Mouse (Mus musculus) MEL (cell line): Measurements from ENCODE around the gene Tnpo1. TPM values are rescaled to one million over a fixed set of nuclear protein-coding genes. Genes with fewer than 3 reads are reported as not detected.
A peak's percentile ranks its signal among the peaks of the same experiment; 100 is the strongest.

Experiments
- DNase-seq: peaks from one replicate; pipeline ENCODE4 v3.0.0; 2011; ENCODE audit warnings: low read depth, low spot score
- H3K27ac ChIP-seq: 2 replicates; pipeline ENCODE4 v1.5.1; 2012; ENCODE audit warnings: low read depth, mild to moderate bottlenecking, control low read depth, low read length, moderate library complexity; ENCODE audit not compliant: control insufficient read depth
- H3K27me3 ChIP-seq, 2 experiments: fragments of 150-350 bp in 1 of 2; sonication (generic) in 1 of 2; 2 replicates each; pipeline ENCODE4 v1.6.1; 2012; ENCODE audit warnings: low read length in 2 of 2, mild to moderate bottlenecking in 2 of 2, improper control_type of control experiment in 1 of 2, moderate library complexity in 1 of 2; ENCODE audit not compliant: insufficient read depth in 2 of 2, control insufficient read depth in 1 of 2
- H3K36me3 ChIP-seq, 2 experiments: 2 replicates each; pipeline ENCODE4 v1.6.1; 2012 to 2014; ENCODE audit warnings: low read length in 2 of 2, improper control_type of control experiment in 1 of 2, inconsistent platforms in 1 of 2, mild to moderate bottlenecking in 1 of 2; ENCODE audit not compliant: insufficient read depth in 2 of 2, control insufficient read depth in 1 of 2
- H3K4me1 ChIP-seq, 2 experiments: fragments of 150-350 bp in 1 of 2; sonication (generic) in 1 of 2; 2 replicates each; pipeline ENCODE4 v1.6.1; 2012; ENCODE audit warnings: low read length in 2 of 2, improper control_type of control experiment in 1 of 2, mild to moderate bottlenecking in 1 of 2; ENCODE audit not compliant: insufficient read depth in 2 of 2, control insufficient read depth in 1 of 2
- H3K4me3 ChIP-seq, 2 experiments: fragments of 150-350 bp in 1 of 2; sonication (generic) in 1 of 2; 2 replicates each; pipeline ENCODE4 v1.5.1; 2012; ENCODE audit warnings: low read depth in 2 of 2, low read length in 2 of 2, mild to moderate bottlenecking in 2 of 2, moderate library complexity in 2 of 2, control low read depth in 1 of 2, improper control_type of control experiment in 1 of 2; ENCODE audit not compliant: control insufficient read depth in 1 of 2, insufficient read depth in 1 of 2
- H3K79me2 ChIP-seq: 2 replicates; pipeline ENCODE4 v1.6.1; 2012; ENCODE audit warnings: mild to moderate bottlenecking, low read length, moderate library complexity; ENCODE audit not compliant: control insufficient read depth, poor library complexity, insufficient read depth
- H3K9ac ChIP-seq: 2 replicates; pipeline ENCODE4 v1.6.1; 2012; ENCODE audit warnings: low read depth, mild to moderate bottlenecking, control low read depth, low read length, moderate library complexity; ENCODE audit not compliant: control insufficient read depth, poor library complexity, severe bottlenecking
- H3K9me3 ChIP-seq: fragments of 150-350 bp; sonication (generic); replicated peaks from 2 replicates; pipeline ENCODE4 v1.6.1; 2012; ENCODE audit warnings: mild to moderate bottlenecking, low read length, improper control_type of control experiment, moderate library complexity; ENCODE audit not compliant: insufficient read depth
- BHLHE40 ChIP-seq: IDR thresholded peaks from 2 replicates; pipeline ENCODE4 v1.6.1; 2012; ENCODE audit warnings: low read depth, mild to moderate bottlenecking, inconsistent platforms, low read length, improper control_type of control experiment, borderline replicate concordance
- CHD2 ChIP-seq: IDR thresholded peaks from 2 replicates; pipeline ENCODE4 v1.6.1; 2011; ENCODE audit warnings: low read length, improper control_type of control experiment
- E2F4 ChIP-seq: IDR thresholded peaks from 2 replicates; pipeline ENCODE4 v1.6.1; 2011; ENCODE audit warnings: low read depth, low read length, improper control_type of control experiment, borderline replicate concordance
- GATA1 ChIP-seq: IDR thresholded peaks from 2 replicates; pipeline ENCODE4 v1.6.1; 2011; ENCODE audit warnings: low read depth, low read length, improper control_type of control experiment
- HCFC1 ChIP-seq: IDR thresholded peaks from 2 replicates; pipeline ENCODE4 v1.6.1; 2012; ENCODE audit warnings: low read depth, mild to moderate bottlenecking, inconsistent platforms, low read length, improper control_type of control experiment, moderate library complexity
- MEF2A ChIP-seq: IDR thresholded peaks from 2 replicates; pipeline ENCODE4 v1.6.1; 2014; ENCODE audit warnings: low read depth, mild to moderate bottlenecking, inconsistent platforms, low read length, improper control_type of control experiment; ENCODE audit not compliant: poor library complexity, insufficient replicate concordance, severe bottlenecking; ENCODE audit errors: extremely low read depth
- MYB ChIP-seq: IDR thresholded peaks from 2 replicates; pipeline ENCODE4 v1.6.1; 2011; ENCODE audit warnings: mild to moderate bottlenecking, low read depth, low read length, improper control_type of control experiment
- NELFE ChIP-seq: IDR thresholded peaks from 2 replicates; pipeline ENCODE4 v1.6.1; 2011; ENCODE audit warnings: low read depth, low read length, improper control_type of control experiment
- NRF1 ChIP-seq: IDR thresholded peaks from 2 replicates; pipeline ENCODE4 v1.6.1; 2014; ENCODE audit warnings: low read depth, mild to moderate bottlenecking, inconsistent platforms, low read length, improper control_type of control experiment, moderate library complexity; ENCODE audit not compliant: poor library complexity, insufficient read depth, severe bottlenecking
- POLR2A ChIP-seq, 2 experiments: IDR thresholded peaks; 2 replicates each; pipeline ENCODE4 v1.6.1; 2011 to 2012; ENCODE audit warnings: low read length in 2 of 2, mild to moderate bottlenecking in 2 of 2, control low read depth in 1 of 2, improper control_type of control experiment in 1 of 2, low read depth in 1 of 2, moderate library complexity in 1 of 2; ENCODE audit not compliant: control insufficient read depth in 1 of 2, insufficient read depth in 1 of 2, poor library complexity in 1 of 2
- POLR2AphosphoS5 ChIP-seq: IDR thresholded peaks from 2 replicates; pipeline ENCODE4 v1.6.1; 2012; ENCODE audit warnings: low read depth, borderline replicate concordance, mild to moderate bottlenecking, inconsistent platforms, low read length, moderate library complexity, mixed read lengths
- RAD21 ChIP-seq: IDR thresholded peaks from 2 replicates; pipeline ENCODE4 v1.6.1; 2011; ENCODE audit warnings: mild to moderate bottlenecking, low read depth, low read length, improper control_type of control experiment
- RCOR1 ChIP-seq: IDR thresholded peaks from 2 replicates; pipeline ENCODE4 v1.6.1; 2012; ENCODE audit warnings: low read depth, mild to moderate bottlenecking, inconsistent platforms, low read length, improper control_type of control experiment
- SMC3 ChIP-seq: IDR thresholded peaks from 2 replicates; pipeline ENCODE4 v1.6.1; 2011; ENCODE audit warnings: low read depth, low read length, improper control_type of control experiment
- TBP ChIP-seq: IDR thresholded peaks from 2 replicates; pipeline ENCODE4 v1.8.0; 2011; ENCODE audit warnings: low read depth, low read length, improper control_type of control experiment
- USF1 ChIP-seq: IDR thresholded peaks from 2 replicates; pipeline ENCODE4 v1.6.1; 2014; ENCODE audit warnings: low read depth, mild to moderate bottlenecking, inconsistent platforms, low read length, improper control_type of control experiment, moderate library complexity
- USF2 ChIP-seq, 2 experiments: IDR thresholded peaks; 2 replicates each; pipeline ENCODE4 v1.6.1; 2011 to 2012; ENCODE audit warnings: improper control_type of control experiment in 2 of 2, low read length in 2 of 2, borderline replicate concordance in 1 of 2, inconsistent platforms in 1 of 2, low read depth in 1 of 2, mild to moderate bottlenecking in 1 of 2; ENCODE audit not compliant: insufficient read depth in 1 of 2
- ZNF384 ChIP-seq: IDR thresholded peaks from 2 replicates; pipeline ENCODE4 v1.6.1; 2012; ENCODE audit warnings: low read depth, mild to moderate bottlenecking, inconsistent platforms, low read length, improper control_type of control experiment
- polyA plus RNA-seq, 2 experiments: library from polyadenylated mRNA; stranded (reverse) in 1 of 2; unstranded in 1 of 2; fragments of >175 nt in 1 of 2; fragments of >200 nt in 1 of 2; gene quantifications; 2 replicates each; pipeline versions ENCODE4 v1.2.1 to v1.2.4; 2012; ENCODE audit warnings: low replicate concordance in 2 of 2, low read depth in 1 of 2; ENCODE audit not compliant: insufficient read length in 2 of 2, insufficient read depth in 1 of 2, missing spikeins in 1 of 2
- total RNA-seq: library from RNA; depleted of rRNA; stranded (reverse); fragments of 300-350 nt; gene quantifications from 2 replicates; pipeline ENCODE4 v1.2.3, GENCODE M21; 2012

Tnpo1 gene
- total and polyA plus RNA-seq, 3 experiments = 48.0 to 123 (median 89.6) TPM

DNA sequence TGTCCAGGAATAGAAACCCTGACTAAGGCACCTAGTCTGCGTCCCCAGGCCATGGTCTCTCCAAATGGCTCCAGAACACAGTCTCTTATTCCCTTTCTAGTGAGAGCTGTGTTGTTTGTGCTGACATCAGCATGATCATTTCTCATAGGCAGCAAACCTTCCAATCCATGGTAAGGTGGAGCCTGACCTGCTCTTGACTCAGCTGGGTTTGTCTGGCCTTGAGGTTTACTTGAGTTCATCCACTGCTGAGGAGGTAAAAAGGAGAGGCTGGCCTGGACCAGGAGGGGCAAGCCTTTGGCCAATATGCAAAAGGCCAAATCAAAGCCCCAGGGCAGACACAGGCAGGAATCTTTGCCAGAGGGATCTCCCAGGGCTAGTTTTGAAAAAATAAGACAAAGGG, 37.4 kb upstream of the Tnpo1 start:
- H3K36me3 ChIP-seq = no peaks in the 10 kb centered on the region; a peak in 1 of 4 replicates
- H3K9me3 ChIP-seq = no peaks in the 10 kb centered on the region
- H3K4me1 ChIP-seq = peaks cover 0 to 8% of the 10 kb centered on the region in 2 experiments; a peak in 1 of 4 replicates
- no peaks in the 10 kb centered on the region for H3K79me2 ChIP-seq
- H3K4me3 ChIP-seq = no peak overlapping the region
- no peak overlapping the region for H3K9ac ChIP-seq
- H3K27me3 ChIP-seq = peaks cover 0 to 2% of the 10 kb centered on the region in 2 experiments; a peak in 1 of 4 replicates
- no peak for TF ChIP-seq POLR2A (IDR thresholded peaks at IDR 0.05; ENCODE audit: control insufficient read depth in 1 of 2, insufficient read depth in 1 of 2, low read depth in 1 of 2, low read length in 2 of 2, poor library complexity in 1 of 2)
- TF ChIP-seq MEF2A = no peak
- no peak for DNase-seq
- H3K27ac ChIP-seq = no peak overlapping the region

DNA sequence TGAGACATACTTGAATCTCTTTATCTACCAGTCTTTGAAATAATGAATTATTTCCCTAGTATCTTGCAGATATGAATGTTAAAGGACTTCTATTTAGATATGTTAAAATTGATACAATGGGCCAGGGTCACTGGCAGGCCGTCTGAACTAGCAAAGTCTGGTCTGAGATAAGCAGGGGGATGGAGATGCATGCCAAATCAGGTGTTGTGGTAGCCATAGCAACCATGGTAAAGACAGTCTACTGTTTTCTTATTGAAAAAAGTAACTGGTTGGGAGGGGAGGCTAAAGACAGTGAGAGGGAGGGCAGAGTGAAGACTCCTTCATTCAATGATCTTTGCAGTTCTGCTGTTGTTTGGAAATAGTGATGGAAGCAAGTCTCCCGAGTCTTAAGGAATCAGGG, 32.0 kb upstream of the Tnpo1 start:
- H3K27ac ChIP-seq = no peak overlapping the region
- DNase-seq = no peak
- H3K79me2 ChIP-seq = no peaks in the 10 kb centered on the region
- no peaks in the 10 kb centered on the region for H3K4me1 ChIP-seq
- H3K27me3 ChIP-seq = no peaks in the 10 kb centered on the region
- H3K9me3 ChIP-seq = no peaks in the 10 kb centered on the region
- H3K9ac ChIP-seq = no peak overlapping the region
- TF ChIP-seq POLR2AphosphoS5 = no peak
- TF ChIP-seq USF2 (IDR thresholded peaks at IDR 0.05; ENCODE audit: borderline replicate concordance in 1 of 2, insufficient read depth in 1 of 2, low read depth in 1 of 2, low read length in 2 of 2) = no peak
- TF ChIP-seq SMC3 = no peak
- no peak for TF ChIP-seq GATA1
- TF ChIP-seq NELFE = no peak
- no peak for TF ChIP-seq TBP
- TF ChIP-seq POLR2A (IDR thresholded peaks at IDR 0.05; ENCODE audit: control insufficient read depth in 1 of 2, insufficient read depth in 1 of 2, low read depth in 1 of 2, low read length in 2 of 2, poor library complexity in 1 of 2) = no peak
- TF ChIP-seq CHD2 = no peak
- no peak for TF ChIP-seq RCOR1
- no peak for TF ChIP-seq BHLHE40
- TF ChIP-seq NRF1 = no peak
- TF ChIP-seq MYB = no peak
- no peak for TF ChIP-seq E2F4
- TF ChIP-seq, all 39 proteins: peak for 0
- no peaks in the 10 kb centered on the region for H3K36me3 ChIP-seq
- H3K4me3 ChIP-seq = no peak overlapping the region

DNA sequence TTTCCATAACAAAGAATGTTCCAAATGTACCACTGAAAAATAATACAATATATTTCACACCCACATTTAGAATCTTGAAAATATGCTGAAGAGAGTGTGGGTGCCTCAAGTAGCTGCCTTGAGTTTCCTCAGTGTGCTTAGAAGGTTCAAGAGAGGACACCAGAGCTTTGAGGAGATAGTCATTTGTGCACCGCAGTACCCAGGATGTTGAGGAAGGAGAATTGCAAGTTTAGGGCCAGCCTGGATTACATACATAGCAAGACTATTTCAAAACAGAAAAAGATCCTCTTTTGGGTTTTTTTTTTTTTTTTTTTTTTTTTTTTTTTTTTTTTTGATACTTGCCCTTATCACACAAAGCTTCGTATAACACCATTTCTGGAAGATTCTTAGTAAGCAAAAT, 30.0 kb upstream of the Tnpo1 start:
- Histone ChIP-seq H3K79me2 (no peaks in the 10 kb centered on the region), H3K9ac (no peak overlapping the region), H3K36me3 (no peaks in the 10 kb centered on the region), H3K9me3 (no peaks in the 10 kb centered on the region), H3K27ac (no peak overlapping the region), H3K4me1 (no peaks in the 10 kb centered on the region), H3K27me3 (no peaks in the 10 kb centered on the region), H3K4me3 (no peak overlapping the region)
- TF ChIP-seq ZNF384 (peak; percentile 59), USF1 (no peak), HCFC1 (no peak), RAD21 (no peak)
- DNase-seq = no peak
